Mouse (Mus musculus) cortical plate, adult 2 months (tissue): ENCODE results near the gene Lrrc23. TPM values are rescaled to one million over a fixed set of nuclear protein-coding genes. Genes with fewer than 3 reads are reported as not detected.
A peak's percentile ranks its signal among the peaks of the same experiment; 100 is the strongest.

ENCODE experiments used
- H3K27ac ChIP-seq: fragments of 200-500 bp; 2 replicates; pipeline ENCODE4 v1.5.1; 2012; ENCODE audit warnings: low read length, control low read depth, inconsistent platforms; ENCODE audit not compliant: insufficient read depth
- H3K4me1 ChIP-seq: fragments of 200-500 bp; 2 replicates; pipeline ENCODE4 v1.6.1; 2011; ENCODE audit warnings: low read length; ENCODE audit not compliant: control insufficient read depth, insufficient read depth
- H3K4me3 ChIP-seq: fragments of 200-500 bp; 2 replicates; pipeline ENCODE4 v1.5.1; 2011; ENCODE audit warnings: mild to moderate bottlenecking, low read length, control low read depth; ENCODE audit not compliant: insufficient read depth
- CTCF ChIP-seq: fragments of 200-500 bp; IDR thresholded peaks from 2 replicates; pipeline ENCODE4 v1.5.1; 2011; ENCODE audit warnings: mild to moderate bottlenecking, control low read depth, low read length; ENCODE audit not compliant: insufficient read depth; ENCODE audit errors: extremely low read depth
- POLR2A ChIP-seq: fragments of 200-500 bp; IDR thresholded peaks from 2 replicates; pipeline ENCODE4 v1.6.1; 2011; ENCODE audit warnings: mild to moderate bottlenecking, low read length, control low read depth; ENCODE audit not compliant: insufficient read depth; ENCODE audit errors: extremely low read depth
- polyA plus RNA-seq: library from polyadenylated mRNA; depleted of rRNA; stranded (reverse); fragments of >200 nt; gene quantifications from 2 replicates; pipeline ENCODE4 v1.2.3, GENCODE M21; 2012

Lrrc23 gene
- polyA plus RNA-seq, 1 experiment = 5.0 TPM

DNA sequence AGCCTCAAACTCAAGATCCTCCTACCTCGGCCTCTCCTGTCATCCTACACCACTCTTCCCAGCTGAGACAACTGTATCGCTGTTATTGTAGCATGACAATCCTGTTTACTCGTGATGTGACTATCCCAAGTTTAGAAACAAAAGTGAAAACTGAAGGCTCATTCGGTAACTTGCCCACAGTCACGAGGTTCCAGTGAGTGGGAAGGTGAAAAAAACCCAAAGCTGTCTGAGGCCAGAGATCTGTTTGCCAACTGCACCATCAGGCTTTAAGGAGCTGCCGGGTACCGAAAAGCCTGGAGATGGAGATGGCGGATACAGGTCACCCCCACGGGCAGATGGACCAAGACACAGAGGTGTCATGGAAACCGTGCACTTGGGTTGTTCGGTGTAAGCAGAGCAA is 42.5 kb downstream of the Lrrc23 start:
- Histone ChIP-seq H3K27ac (no peak overlapping the region), H3K4me1 (peaks cover 2% of the 10 kb centered on the region), H3K4me3 (no peak overlapping the region)
- TF ChIP-seq CTCF (no peak), POLR2A (no peak)

DNA sequence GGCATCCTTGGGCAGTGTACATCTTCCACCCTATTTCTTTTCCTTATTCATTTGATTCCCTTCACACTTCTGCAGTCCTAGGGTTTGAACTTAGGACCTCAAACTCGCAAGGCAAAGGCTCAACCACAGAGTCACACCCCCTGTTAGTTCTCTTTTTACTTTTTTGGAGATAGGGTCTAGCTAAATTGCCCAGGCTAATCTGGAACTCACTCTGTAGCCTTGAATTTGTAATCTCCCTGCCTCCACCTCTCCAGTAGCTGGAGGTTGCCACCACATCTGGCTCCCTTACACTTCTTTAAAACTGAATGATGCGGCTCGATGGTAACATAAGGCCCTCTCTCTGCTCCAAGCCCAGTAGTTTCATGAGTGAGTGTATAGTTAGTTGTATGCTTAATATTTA is 45.1 kb downstream of the Lrrc23 start:
- no peak overlapping the region for H3K4me3 ChIP-seq
- TF ChIP-seq CTCF = no peak
- TF ChIP-seq POLR2A = no peak
- H3K27ac ChIP-seq = no peak overlapping the region
- H3K4me1 ChIP-seq = no peaks in the 10 kb centered on the region

DNA sequence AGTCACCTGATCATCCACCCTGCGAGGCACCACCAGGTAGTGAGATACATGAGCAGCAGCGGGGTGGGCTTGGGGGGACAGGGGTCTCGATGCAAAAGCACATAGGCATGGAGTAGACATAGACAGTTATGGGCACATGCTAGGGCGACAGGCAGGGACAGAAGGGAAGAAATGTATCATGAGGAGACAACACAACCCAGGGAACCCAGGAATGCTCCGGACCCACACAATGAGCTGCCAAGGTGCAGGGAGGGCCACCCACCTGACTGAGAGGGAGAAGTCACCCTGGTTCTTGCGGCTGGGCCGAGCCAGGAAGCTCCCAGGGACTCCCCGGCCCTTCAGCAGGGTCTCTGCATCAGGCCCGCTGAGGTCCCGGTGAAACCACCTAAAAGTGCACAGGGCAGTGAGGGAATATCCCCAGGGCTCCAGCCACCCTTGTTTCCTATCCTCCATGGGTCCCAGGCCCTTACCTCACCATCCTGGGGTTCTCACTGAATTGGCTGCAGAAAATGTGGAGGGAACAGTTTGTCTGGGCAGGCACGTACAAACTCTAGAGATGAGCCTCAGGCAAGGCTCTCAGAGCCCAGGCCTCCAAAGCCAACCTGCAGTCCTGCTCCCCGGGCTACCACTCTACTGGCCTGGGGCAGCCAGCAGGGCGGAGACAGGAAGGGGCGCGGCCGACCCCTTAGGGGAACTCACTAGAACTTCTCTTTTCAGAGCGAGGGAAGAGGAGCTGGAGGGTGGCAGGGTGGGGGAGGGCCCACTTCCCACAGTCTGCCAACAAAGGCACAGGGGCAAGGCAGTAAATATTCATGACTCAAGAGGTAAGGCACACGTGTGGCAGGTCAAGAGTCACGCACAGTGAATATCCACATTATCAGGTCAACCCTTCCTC is 46.8 kb downstream of the Lrrc23 start:
- no peak for TF ChIP-seq CTCF
- TF ChIP-seq POLR2A = no peak
- H3K4me3 ChIP-seq = 0 out of 2 replicates have a peak overlapping the region, but pooled peaks have one; percentile 11
- H3K27ac ChIP-seq = no peak overlapping the region; the same call in 1 of the 2 replicates
- H3K4me1 ChIP-seq = no peaks in the 10 kb centered on the region

DNA sequence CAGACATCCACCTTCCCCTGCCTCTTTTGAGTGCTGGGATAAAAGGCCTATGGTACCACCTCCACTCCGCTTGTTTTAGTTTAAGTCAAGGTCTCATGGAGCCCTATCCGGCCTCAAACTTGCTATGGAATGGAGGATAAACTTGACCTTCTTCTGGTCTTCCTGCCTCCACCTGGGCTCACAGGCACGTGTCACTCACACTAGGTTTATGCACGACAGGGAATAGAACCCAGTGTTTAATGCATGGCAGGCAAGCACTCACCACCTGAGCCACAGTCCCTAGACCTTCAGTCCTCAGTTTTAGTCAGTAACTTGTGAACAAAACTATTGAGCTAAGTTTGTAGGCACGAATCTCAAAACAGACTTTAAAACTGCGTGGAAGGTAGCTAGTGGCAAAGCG is 48.5 kb downstream of the Lrrc23 start:
- TF ChIP-seq CTCF (no peak), POLR2A (no peak)
- H3K4me3 ChIP-seq = no peak overlapping the region
- no peaks in the 10 kb centered on the region for H3K4me1 ChIP-seq
- no peak overlapping the region for H3K27ac ChIP-seq

DNA sequence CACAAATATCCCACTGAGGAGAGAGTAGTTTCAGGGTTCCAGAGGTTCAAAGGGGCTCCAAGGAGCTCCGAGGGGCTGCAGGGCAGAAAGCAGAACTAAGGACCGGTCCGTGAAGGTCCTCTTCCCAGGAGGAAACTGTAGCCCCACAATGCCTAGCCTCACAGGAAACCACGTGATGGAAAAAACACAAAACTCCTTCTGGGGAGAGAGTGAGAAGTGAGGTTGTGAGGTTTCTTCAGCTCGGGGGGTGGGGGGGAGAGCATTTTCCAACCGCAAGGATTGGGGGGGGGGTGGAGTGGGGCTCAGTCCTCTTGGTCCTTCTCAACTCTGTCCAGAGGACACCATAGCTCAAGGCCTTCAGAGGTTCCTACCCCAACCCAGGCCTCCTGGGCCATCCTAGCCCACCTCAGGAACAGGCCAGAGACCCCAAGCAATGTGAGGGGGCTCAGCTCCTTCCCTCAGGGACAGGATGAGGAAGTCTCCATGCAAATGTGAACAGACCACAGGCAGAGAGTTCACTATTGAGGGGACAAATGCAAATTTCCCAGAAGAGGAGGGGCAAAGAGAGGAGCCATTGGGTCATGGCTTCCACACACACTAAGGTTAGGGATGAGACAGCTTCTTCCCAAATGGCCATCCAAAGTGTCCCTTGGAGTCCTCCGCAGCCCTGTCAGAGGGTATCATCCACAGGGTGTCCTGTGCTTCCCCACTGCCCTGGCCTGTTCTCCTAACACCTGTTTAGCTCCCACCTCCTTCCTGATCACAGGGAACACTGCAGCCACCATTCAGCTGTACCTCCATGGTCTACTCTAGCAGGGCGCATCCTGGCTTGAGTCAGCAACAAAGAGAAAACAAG is 49.4 kb downstream of the Lrrc23 start:
- H3K27ac ChIP-seq = no peak overlapping the region; the same call in 1 of the 2 replicates
- no peaks in the 10 kb centered on the region for H3K4me1 ChIP-seq
- H3K4me3 ChIP-seq = no peak overlapping the region
- TF ChIP-seq POLR2A (no peak), CTCF (no peak)

DNA sequence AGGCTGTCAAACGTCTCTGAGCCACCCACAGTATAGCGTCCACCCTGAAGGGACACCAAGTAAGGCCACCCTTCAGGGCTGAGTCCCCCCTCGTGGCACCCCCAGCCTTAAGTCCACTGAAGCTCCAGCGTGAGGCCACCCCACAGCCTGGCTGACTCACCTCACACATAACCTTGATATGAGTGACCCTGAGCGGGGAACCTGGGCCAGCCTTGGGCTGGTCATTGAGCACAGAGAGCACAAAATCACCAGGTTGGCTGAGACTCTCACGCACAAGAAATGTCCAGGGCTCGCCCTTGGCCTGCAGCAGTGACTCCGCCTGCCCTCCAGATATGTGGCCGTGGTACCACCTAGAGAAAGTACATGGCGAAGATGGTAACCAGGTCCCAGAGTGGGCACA is 50.9 kb downstream of the Lrrc23 start:
- no peak overlapping the region for H3K4me3 ChIP-seq
- H3K27ac ChIP-seq = no peak overlapping the region
- no peaks in the 10 kb centered on the region for H3K4me1 ChIP-seq
- no peak for TF ChIP-seq CTCF

DNA sequence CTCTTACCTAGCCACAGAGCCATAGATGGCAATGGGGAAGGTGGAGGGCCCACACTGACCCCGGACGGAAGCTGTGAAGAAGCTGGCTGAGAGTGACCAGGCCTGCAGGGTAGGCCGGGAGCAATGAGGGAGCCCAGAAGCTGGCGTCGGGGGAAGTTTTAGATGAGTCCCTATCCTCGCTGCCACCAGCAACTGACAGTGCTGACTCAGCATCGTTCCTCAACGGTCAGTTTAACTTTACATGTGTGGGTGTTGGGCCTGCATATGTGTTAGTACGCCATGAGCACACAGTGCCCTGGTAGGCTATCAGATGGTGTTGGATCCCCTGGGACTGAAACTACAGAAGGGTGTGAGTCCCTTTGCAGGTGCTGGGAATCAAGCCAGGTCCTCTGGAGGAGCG is 55.1 kb downstream of the Lrrc23 start:
- H3K4me3 ChIP-seq = no peak overlapping the region
- TF ChIP-seq CTCF (no peak), POLR2A (no peak)

DNA sequence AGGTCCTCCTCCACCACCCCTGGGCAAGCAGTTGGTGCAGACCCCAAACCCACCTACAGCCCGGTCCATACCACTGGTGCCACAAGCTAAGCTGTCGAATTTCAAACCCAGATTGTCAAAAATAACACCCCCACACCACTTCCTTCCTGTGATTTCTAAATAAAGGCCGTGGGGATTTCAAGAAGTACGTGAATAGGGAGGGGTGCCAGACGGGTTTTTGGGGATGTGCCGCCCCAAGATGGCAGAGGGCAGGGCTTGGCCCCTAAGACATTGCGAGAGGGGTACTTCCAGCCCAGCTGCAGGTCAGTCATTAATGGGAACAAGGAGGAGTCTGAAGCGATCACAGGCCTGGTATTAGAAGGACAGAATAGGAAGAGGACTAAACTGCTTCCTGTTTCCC is 56.0 kb downstream of the Lrrc23 start:
- Histone ChIP-seq H3K4me1 (no peaks in the 10 kb centered on the region), H3K27ac (no peak overlapping the region), H3K4me3 (no peak overlapping the region)
- no peak for TF ChIP-seq CTCF
- no peak for TF ChIP-seq POLR2A

More for the DNA sequence above, 55.1 kb downstream of the Lrrc23 start:
- Histone ChIP-seq H3K27ac (no peak overlapping the region), H3K4me1 (no peaks in the 10 kb centered on the region)

DNA sequence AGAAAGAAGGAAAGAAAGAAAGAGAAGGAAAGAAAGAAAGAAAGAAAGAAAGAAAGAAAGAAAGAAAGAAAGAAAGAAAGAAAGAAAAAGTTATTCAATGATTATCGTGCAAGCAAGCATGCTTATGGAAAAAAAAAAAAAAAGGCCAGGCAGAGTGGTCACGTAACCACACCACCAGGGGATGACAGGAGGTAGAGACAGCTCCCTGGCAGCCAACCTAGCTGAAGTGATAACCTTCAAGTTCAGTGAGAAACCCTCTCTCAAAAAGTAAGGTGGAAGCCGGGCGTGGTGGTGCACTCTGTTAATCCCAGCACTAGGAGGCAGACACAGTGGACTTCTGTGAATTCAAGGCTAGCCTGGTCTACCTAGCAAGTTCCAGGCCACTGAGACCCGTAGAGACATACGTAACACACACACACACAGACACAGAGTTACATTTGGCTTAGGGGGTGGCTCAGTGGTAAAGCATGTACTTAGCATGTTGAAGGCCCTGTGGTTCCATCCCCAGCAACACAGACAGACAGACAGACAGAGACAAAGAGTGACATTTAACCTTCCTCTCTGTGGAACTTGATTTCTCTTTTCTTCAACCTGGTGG is 56.6 kb downstream of the Lrrc23 start:
- Histone ChIP-seq H3K4me1 (no peaks in the 10 kb centered on the region), H3K4me3 (no peak overlapping the region), H3K27ac (no peak overlapping the region)
- TF ChIP-seq CTCF = no peak
- no peak for TF ChIP-seq POLR2A
